Mouse (Mus musculus) liver, adult 2 months (tissue): Measurements from ENCODE around the gene En2. TPM values are rescaled to one million over a fixed set of nuclear protein-coding genes. Genes with fewer than 3 reads are reported as not detected.

Experiments
- DNase-seq: peaks from one replicate; pipeline ENCODE4 v3.0.0-alpha.2; 2011; ENCODE audit warnings: low read depth, low spot score; ENCODE audit errors: extremely low read depth
- H3K27ac ChIP-seq: fragments of 200-500 bp; replicated peaks from 2 replicates; pipeline ENCODE4 v1.5.1; 2012; ENCODE audit warnings: low read depth, mild to moderate bottlenecking, control low read depth, inconsistent platforms, low read length; ENCODE audit not compliant: insufficient read depth
- H3K27me3 ChIP-seq: fragments of 200-500 bp; 2 replicates; pipeline ENCODE4 v1.6.1; 2012; ENCODE audit warnings: mild to moderate bottlenecking, moderate library complexity, low read length, inconsistent platforms; ENCODE audit not compliant: control insufficient read depth, insufficient read depth
- H3K36me3 ChIP-seq: fragments of 200-500 bp; 2 replicates; pipeline ENCODE4 v1.6.1; 2012; ENCODE audit warnings: low read length, inconsistent platforms; ENCODE audit not compliant: control insufficient read depth, insufficient read depth
- H3K4me1 ChIP-seq: fragments of 200-500 bp; 2 replicates; pipeline ENCODE4 v1.6.1; 2011; ENCODE audit warnings: low read length; ENCODE audit not compliant: control insufficient read depth, insufficient read depth
- H3K4me3 ChIP-seq: fragments of 200-500 bp; 2 replicates; pipeline ENCODE4 v1.5.1; 2011; ENCODE audit warnings: low read depth, mild to moderate bottlenecking, control low read depth, low read length, moderate library complexity; ENCODE audit not compliant: insufficient read depth
- H3K79me2 ChIP-seq: fragments of 200-500 bp; 2 replicates; pipeline ENCODE4 v1.6.1; 2012; ENCODE audit warnings: inconsistent platforms, mild to moderate bottlenecking, low read length, moderate library complexity; ENCODE audit not compliant: control insufficient read depth, insufficient read depth
- H3K9ac ChIP-seq: fragments of 200-500 bp; 2 replicates; pipeline ENCODE4 v1.6.1; 2012; ENCODE audit warnings: low read depth, mild to moderate bottlenecking, control low read depth, inconsistent platforms, low read length
- CTCF ChIP-seq: fragments of 200-500 bp; IDR thresholded peaks from 2 replicates; pipeline ENCODE4 v1.5.1; 2011; ENCODE audit warnings: low read depth, low read length, control low read depth
- POLR2A ChIP-seq: fragments of 200-500 bp; IDR thresholded peaks from 2 replicates; pipeline ENCODE4 v1.6.1; 2011; ENCODE audit warnings: low read length, control low read depth; ENCODE audit not compliant: insufficient read depth; ENCODE audit errors: extremely low read depth
- WGBS: fragments of 180-500 bp; shearing (Covaris S2); methylation state at CpG from one replicate; pipeline ENCODE4 v1.1.7; 2018; 5-methylcytosine and 5-hydroxymethylcytosine counted together
- polyA plus RNA-seq: library from polyadenylated mRNA; depleted of rRNA; stranded (reverse); fragments of >200 nt; gene quantifications from 2 replicates; pipeline ENCODE4 v1.2.3, GENCODE M21; 2012
- total RNA-seq: library from RNA; depleted of rRNA; stranded (reverse); fragments of >200 nt; gene quantifications from 2 replicates; pipeline ENCODE4 v1.2.3, GENCODE M21; 2014

Gene En2
- total and polyA plus RNA-seq, 2 experiments: under 0.01 to 0.02 TPM

DNA sequence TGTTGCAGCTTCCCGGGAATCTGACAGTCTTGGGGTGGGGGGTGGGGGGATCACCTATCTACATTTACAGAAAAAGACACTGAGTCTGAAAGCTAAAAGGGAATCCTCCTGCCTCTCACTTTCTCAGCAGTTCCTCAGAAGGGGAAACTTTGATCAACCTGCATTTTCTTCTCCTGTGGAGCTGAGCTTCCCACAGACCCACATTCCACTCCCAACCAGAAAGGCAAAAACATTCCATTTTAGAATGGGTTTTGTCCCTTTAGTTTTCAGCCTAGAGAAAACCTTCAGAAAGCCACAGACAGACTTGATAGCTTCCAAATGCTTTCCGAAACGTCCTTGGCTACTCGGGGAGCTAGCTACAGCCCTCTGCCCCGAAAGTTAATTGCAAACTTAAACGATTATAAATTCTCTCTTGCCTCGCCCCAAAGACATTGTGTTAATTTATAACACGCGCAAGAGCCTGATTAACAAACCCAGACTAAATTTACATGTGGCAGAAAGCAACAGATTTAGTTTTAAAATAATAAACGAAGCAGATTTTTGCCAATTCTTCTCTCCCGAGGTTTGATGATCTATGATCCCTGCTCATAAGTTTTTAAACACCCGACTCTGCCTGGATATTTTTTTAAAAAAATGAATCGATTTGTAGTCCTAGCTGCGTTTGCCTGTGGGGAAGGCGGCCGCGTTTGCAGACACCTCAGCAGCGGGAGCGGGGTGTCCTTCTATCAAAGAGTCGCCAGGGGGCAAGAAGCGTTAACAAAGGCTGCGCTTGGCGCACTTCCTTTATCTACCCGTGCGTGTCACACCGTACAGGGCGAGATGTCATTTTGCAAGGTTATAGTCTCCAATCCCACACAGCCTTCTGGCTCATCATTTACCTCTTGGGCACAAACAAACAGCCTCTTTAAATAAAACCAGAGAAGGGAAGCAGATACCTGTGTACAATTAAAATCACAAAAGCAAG is 42.7 kb upstream of the En2 start:
- Histone ChIP-seq H3K36me3 (no peaks in the 10 kb centered on the region), H3K79me2 (no peaks in the 10 kb centered on the region), H3K27ac (no peak overlapping the region), H3K9ac (no peak overlapping the region), H3K27me3 (peaks cover 21% of the 10 kb centered on the region), H3K4me1 (peaks cover 3% of the 10 kb centered on the region; the same call in 1 of the 2 replicates), H3K4me3 (no peak overlapping the region)
- peak; percentile 37 for DNase-seq
- 5% methylated on average over 27 of the region's 27 CpGs for WGBS
- TF ChIP-seq CTCF: peak; percentile 74
- TF ChIP-seq POLR2A: no peak

DNA sequence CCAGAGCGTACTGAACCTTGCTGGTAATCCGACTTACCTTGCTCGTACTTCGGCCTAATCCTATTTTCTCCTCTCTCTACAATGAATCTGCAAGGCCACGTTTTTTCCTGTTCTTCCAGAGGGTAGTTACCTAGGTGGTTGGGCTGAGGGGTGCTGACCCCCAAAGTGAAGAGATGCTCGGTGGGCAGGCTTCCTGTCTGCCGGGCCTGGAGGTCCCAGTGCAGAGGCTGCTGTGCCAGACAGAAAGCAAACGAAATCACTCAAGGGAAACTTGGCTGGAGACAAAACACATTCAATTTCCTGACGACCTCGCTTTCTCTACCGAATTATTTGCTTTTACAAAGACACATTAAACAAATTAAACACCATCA is 42.1 kb upstream of the En2 start:
- Histone ChIP-seq H3K4me1 (peaks cover 2% of the 10 kb centered on the region; the same call in 1 of the 2 replicates), H3K27me3 (peaks cover 21% of the 10 kb centered on the region), H3K4me3 (no peak overlapping the region), H3K9ac (no peak overlapping the region), H3K79me2 (no peaks in the 10 kb centered on the region), H3K36me3 (no peaks in the 10 kb centered on the region), H3K27ac (no peak overlapping the region)
- no peak for TF ChIP-seq POLR2A
- TF ChIP-seq CTCF: no peak
- no peak for DNase-seq
- 6% methylated on average over 11 of the region's 11 CpGs for WGBS

DNA sequence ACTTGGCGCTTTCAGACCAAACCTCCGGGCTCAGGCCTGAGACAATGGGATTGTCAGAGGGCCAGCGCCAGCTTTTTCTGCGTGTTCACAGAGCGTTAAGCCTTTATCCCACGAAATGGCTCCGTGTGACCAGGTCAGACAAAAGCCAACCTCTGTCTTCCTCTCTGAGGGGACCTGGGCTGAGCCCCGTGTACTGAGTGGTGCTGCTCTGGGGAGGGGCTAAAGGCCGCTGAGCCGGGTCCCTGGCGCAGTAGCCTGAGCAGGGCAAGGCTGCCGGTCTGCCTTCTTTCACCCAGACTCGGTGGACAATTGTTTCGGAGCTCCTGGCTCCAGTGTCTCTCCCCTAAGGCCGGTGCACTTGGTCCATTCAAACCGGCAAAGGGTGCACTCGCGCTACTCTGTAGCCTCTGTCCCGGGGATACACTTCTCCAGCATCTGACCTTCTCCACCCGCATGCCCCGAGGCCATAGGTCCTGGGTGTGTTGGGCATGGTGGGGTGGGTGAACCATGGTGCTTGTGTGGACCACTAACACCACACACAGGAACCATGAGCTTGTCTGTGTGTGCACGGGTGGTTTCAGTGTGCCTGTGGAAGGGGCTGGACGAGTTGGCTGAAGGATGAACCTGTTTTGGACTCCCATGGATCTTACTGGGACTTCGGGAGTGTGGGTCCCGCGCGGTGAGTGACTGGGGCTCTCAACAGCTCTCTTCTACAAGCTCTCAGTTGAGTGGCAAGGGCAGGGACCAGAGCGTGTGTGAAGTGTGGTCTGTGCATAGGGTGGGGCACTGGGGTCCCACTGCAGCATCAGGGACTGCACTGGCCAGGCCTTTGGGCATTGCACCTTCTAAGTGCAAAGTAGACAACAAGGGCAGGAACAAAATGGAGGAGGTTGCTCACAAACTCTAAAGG is 40.9 kb upstream of the En2 start:
- no peaks in the 10 kb centered on the region for H3K4me1 ChIP-seq
- no peaks in the 10 kb centered on the region for H3K79me2 ChIP-seq
- WGBS: 5% methylated on average over 28 of the region's 28 CpGs
- no peak for TF ChIP-seq CTCF
- no peak for TF ChIP-seq POLR2A
- no peak overlapping the region for H3K9ac ChIP-seq
- no peak overlapping the region for H3K27ac ChIP-seq
- H3K27me3 ChIP-seq: peaks cover 21% of the 10 kb centered on the region
- no peak for DNase-seq
- no peak overlapping the region for H3K4me3 ChIP-seq
- no peaks in the 10 kb centered on the region for H3K36me3 ChIP-seq

DNA sequence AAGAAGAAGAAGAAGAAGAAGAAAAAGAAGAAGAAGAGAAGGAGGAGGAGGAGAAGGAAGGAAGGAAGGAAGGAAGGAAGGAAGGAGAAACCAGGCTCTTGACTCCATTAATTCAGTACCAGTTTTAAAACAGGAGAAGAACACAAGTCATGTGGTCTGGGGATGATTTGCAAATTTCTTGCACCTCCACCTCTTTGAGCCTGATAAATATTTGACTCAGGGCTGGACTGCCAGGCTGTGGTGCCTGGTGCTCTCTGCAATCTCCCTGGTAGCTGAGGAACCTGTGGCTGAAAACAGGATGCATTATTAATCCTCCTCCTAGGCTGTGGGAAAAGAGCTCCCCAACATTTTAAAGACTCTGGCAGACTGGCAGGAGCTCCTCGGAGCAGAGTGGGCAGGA is 36.6 kb upstream of the En2 start:
- H3K27me3 ChIP-seq: peaks cover 16% of the 10 kb centered on the region
- no peak overlapping the region for H3K4me3 ChIP-seq
- DNase-seq: no peak
- H3K4me1 ChIP-seq: no peaks in the 10 kb centered on the region
- H3K27ac ChIP-seq: no peak overlapping the region
- WGBS: 55% methylated on average over 1 of the region's 1 CpGs
- no peak overlapping the region for H3K9ac ChIP-seq
- no peaks in the 10 kb centered on the region for H3K79me2 ChIP-seq
- H3K36me3 ChIP-seq: no peaks in the 10 kb centered on the region
- TF ChIP-seq POLR2A (no peak), CTCF (no peak)

DNA sequence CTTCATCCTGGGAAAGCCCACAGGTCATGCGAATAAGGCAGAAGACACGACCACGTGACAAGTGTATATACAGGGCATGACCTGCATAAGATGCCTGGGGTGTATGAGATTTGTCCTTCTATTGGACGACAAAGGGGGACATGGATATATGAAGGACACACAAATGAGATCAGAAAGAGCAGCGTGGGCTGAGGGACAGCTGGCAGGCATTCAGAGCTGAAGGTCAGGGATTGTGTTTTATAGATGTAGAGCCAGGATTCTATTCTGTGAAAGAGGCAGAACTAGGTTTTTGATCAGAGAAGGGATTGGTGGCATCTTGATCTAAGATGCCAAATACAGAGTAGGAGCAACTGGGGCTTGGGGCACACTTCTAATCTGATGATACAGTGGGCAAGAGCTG is 33.3 kb upstream of the En2 start:
- TF ChIP-seq POLR2A (no peak), CTCF (no peak)
- Histone ChIP-seq H3K4me3 (no peak overlapping the region), H3K9ac (no peak overlapping the region), H3K4me1 (no peaks in the 10 kb centered on the region), H3K79me2 (no peaks in the 10 kb centered on the region), H3K27ac (no peak overlapping the region), H3K27me3 (0 out of 2 replicates have a peak, but pooled peaks cover 5% of the 10 kb centered on the region), H3K36me3 (no peaks in the 10 kb centered on the region)
- no peak for DNase-seq
- WGBS: 71% methylated on average over 5 of the region's 5 CpGs
